Mouse (Mus musculus) layer of hippocampus, adult 18-20 months (tissue): Measurements from ENCODE around the gene Bend6. TPM values are rescaled to one million over a fixed set of nuclear protein-coding genes. Genes with fewer than 3 reads are reported as not detected.
"Not testable (repeated sequence)": the region's sequence is repeated elsewhere in the genome, so short reads cannot be mapped to it uniquely, and the experiment has no call there.

Experiments used
- DNase-seq, 2 experiments: peaks; one replicate each; pipeline ENCODE4 v3.0.0; 2022; ENCODE audit warnings: low spot score in 2 of 2
- total RNA-seq, 2 experiments: library from RNA; stranded (reverse); gene quantifications; 2 replicates each; pipeline ENCODE4 v1.2.3; 2021

Bend6 gene
- total RNA-seq, 2 experiments from 2014 or later: 74.5 to 80.9 TPM

GRCm38 (mm10) chr1:33908191-33908962, 761 bp upstream of the Bend6 start, which contains the start of gene Dst:
Gene Dst, plus strand, starts transcription at chr1:33908225.
- DNase-seq: no peak

GRCm38 (mm10) chr1:33906927-33907326, 689 bp downstream of the Bend6 start:
- DNase-seq: no peak

- no peak for DNase-seq
Measured at GRCm38 (mm10) chr1:33906216-33906615, 1.4 kb downstream of the Bend6 start.

DNA sequence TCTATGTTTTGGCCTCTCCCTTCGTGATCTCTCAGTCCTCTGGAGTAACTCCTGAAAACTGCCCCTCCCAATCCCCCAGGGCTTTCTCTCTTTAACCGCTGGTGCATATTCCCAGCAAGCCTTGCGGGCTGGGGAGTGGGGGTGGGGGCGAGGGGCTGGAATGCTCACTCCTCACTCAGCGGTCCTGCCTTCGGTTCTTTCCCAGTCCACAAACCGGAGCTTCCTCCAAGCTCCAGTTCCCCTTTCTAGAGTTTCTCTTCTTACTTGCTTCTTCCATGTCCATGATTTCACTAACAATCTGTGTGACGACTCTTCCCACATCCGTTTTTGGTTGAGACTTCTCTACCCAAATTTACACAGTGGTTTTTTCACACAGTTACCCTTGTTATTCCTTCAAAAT, 4.0 kb downstream of the Bend6 start:
- DNase-seq: no peak

DNA sequence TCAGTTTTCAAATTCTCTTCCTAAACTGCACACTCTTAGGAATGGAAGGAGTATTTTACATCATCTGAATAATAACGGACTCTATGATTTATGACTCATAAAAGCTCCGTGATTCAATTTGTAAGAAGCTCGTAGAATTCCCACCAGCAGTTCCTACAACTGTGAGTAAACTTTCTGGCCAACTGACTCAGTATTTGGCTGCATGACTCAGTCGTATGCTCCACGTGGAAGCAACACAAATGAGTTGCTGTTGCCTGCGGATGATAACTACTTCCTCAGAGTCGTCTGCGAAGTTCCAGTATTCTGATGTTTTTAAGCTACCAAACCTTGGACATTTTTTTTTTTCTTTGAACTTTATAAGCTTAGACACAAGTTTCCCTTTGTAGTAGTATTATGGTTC, 7.4 kb downstream of the Bend6 start:
- DNase-seq: peak in 1 of 2 experiments; percentile 47

DNA sequence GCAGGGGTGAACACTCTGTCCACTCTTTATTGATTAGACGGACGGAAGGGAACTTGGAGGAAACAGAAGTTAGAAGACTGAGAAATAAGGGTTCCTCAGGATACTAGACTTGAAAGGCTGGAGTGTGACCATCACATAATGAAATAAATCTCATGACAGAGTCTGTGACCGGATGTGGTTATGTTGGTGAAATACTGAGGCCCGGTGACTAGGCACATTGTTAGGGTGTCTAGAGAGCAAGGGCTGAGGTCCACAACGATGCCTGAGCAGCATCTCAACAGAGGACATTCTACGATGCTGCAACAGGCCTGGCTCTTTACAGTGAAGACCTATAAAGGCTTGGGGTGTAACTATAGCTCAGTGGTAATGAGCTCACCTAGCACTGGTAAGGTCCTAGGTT, 9.2 kb downstream of the Bend6 start:
- DNase-seq: no peak

GRCm38 (mm10) chr1:33897426-33897825, 10.2 kb downstream of the Bend6 start:
- DNase-seq: no peak

- DNase-seq: no peak
Measured at GRCm38 (mm10) chr1:33896666-33897065, 10.9 kb downstream of the Bend6 start.

GRCm38 (mm10) chr1:33896116-33896515, 11.5 kb downstream of the Bend6 start:
- no peak for DNase-seq

DNA sequence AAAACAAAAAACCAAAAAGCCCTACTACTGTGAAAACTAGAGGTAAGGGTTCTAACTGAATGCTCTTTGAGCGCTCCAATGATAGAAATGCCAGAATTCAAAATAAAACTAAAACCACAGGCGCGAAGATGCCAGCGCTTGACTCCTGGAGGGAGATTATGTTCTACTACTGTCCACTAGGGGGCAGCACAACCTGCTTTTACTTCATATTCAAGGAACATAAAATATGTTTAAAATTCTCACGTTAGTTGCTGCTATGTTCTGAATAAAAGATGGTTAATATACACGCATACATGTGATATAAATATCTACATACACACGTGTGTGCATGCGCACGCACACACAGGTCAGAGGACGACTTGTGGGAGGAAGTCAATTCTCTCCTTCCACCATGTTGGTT, 14.8 kb downstream of the Bend6 start:
- DNase-seq: peak in 1 of 2 experiments; percentile 69

GRCm38 (mm10) chr1:33883102-33883839, 24.3 kb downstream of the Bend6 start:
- peak; percentile 21 to 36 for DNase-seq

DNA sequence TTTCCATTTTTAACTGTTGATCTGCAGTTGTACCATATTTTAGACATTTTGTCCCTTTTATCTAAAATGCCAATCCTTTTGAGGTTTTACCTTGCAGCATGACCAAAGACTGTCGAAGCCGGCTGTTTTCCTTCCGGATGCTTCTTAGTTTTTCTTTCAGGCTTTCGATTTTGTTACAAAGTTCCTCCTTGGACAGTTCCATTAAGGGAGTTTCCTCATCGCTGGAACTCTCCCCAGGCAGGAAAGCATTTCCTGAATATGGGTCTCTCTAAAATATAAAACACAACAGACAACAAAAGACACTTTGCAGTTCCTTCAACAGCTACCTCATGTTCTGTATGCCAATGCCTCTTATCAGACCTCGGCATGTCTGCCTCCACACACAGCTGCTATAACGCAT, 29.4 kb downstream of the Bend6 start:
- no peak for DNase-seq

DNA sequence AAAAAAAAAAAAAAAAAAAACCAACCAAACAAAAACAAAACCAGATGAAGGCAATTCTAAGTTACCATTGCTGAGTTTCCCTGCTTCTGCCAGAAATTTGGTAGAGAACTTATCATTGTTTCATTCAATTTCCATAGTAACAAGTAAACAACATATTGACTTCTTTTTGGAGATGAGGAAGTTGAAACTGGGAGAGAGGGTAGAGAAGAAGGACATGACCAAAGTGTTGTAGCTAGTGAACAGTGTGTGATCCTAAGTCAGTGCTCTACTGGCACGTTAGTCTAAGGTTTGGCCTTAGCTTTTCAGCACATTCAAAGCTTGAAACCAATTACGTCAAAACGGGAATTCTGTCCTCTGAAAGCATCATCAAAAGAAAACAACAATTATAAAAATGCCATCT, 31.2 kb downstream of the Bend6 start:
- DNase-seq: no peak

GRCm38 (mm10) chr1:33875691-33876090, 31.9 kb downstream of the Bend6 start:
- DNase-seq: peak in 1 of 2 experiments; percentile 15

- DNase-seq: peak in 1 of 2 experiments; percentile 48
Measured at GRCm38 (mm10) chr1:33873561-33873960, 34.1 kb downstream of the Bend6 start.

DNA sequence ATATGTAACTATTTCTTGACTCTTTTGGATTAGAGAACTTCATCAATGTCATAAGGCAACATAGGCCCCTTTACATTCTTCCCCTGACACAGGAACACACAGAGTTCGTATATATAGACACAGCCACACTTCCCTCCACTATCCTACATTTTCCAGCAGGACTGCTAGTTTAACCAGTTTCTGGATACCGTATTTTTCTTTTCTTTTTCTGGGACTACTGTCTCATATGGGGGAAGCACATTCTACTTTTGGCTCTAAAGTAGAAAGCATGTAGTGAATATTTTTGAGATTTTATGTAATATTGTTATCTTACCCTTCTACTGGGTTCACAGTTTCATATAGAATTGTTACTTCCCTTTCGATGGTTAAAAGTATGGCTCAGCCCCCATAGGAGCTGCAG, 38.2 kb downstream of the Bend6 start:
- DNase-seq: no peak

DNA sequence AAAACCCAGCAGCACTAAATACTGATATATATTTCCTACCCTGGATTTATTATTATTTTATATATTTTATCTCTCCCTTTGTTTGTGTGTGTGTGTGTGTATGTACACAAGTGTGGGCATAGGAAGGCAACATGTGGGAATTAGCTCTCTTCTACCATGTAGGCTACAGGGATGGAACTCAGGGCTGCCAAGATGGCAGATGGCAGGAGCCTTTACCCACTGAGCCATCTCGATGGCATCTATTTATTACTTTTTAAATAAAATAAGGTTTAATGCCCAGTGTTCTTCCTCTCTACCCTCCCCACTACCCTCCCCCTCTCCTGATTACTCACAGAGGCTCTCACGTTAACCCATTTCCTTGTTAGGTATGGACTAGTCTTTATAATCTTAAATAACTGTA, 38.6 kb downstream of the Bend6 start:
- DNase-seq: no peak

DNA sequence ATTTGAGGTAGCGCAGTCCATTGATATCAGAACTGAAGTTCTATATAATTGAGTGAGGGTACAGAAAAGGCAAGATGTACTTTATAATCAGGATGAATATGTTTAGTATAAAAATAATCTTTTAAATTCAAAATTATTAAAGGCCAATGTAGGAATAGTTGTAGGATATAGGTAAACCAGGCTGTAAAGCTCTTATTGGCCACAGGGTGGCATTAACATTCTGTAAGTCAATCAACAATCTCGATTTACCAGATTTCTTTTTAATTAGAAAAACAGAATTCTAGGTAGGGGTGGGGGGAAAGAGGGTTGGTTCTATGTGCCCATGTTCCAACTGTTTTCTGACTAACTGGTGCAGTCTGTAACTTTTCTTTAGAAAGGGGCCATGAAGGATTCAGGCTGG, 60.8 kb downstream of the Bend6 start:
- no peak for DNase-seq

- peak in 1 of 2 experiments; percentile 14 for DNase-seq
Measured at GRCm38 (mm10) chr1:33843823-33844222, 63.8 kb downstream of the Bend6 start.

DNA sequence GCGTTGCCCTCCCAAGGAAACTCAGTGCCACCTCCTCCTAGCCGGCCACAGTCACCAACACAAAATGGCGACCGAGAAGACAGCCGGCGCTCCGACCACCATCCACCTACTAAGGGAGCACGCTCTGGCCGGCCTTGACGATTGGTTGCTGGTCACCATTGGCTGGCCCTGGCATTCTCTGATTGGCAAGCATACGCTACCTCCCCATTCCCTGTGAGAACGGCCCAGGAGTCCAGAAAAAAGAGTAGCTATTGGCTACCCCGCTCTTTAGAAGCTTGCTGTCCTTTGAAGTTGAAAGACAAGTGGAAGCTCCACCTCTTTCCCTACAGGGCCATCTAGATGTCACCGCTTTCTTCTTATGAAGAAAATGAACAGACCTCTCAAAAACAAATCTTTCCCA, 68.7 kb downstream of the Bend6 start:
- not testable (repeated sequence) for DNase-seq

GRCm38 (mm10) chr1:33830586-33830985, 77.0 kb downstream of the Bend6 start:
- DNase-seq: no peak

DNA sequence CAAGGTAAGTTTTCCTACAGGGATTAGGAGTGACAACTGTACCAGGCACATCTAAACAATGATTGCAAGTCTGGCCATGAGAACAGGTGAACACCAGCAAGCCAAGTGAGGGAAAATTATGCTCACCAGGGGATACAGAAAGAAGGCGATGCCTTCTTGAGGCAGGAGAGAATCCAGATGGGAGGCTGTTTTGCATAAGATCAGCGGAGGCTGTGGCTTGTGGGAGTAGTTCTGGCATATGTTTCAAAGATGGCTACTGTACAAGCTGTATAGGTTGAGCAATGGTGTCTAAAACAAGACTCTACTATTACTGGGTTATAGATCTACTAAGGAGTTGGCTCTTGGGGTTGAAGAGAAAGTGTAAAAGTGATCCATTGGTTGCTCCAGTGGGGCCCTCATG, 89.7 kb downstream of the Bend6 start:
- peak in 1 of 2 experiments; percentile 30 for DNase-seq
